Mouse (Mus musculus) MEL (cell line): ENCODE measurements around the gene Gak. TPM values are rescaled to one million over a fixed set of nuclear protein-coding genes. Genes with fewer than 3 reads are reported as not detected.
A peak's percentile ranks its signal among the peaks of the same experiment; 100 is the strongest.
"Not testable (repeated sequence)": the region's sequence is repeated elsewhere in the genome, so short reads cannot be mapped to it uniquely, and the experiment has no call there.

Experiments used
- DNase-seq: peaks from one replicate; pipeline ENCODE4 v3.0.0; 2011; ENCODE audit warnings: low read depth, low spot score
- H3K27ac ChIP-seq: 2 replicates; pipeline ENCODE4 v1.5.1; 2012; ENCODE audit warnings: low read depth, mild to moderate bottlenecking, control low read depth, low read length, moderate library complexity; ENCODE audit not compliant: control insufficient read depth
- H3K27me3 ChIP-seq, 2 experiments: fragments of 150-350 bp in 1 of 2; sonication (generic) in 1 of 2; 2 replicates each; pipeline ENCODE4 v1.6.1; 2012; ENCODE audit warnings: low read length in 2 of 2, mild to moderate bottlenecking in 2 of 2, improper control_type of control experiment in 1 of 2, moderate library complexity in 1 of 2; ENCODE audit not compliant: insufficient read depth in 2 of 2, control insufficient read depth in 1 of 2
- H3K36me3 ChIP-seq, 2 experiments: 2 replicates each; pipeline ENCODE4 v1.6.1; 2012 to 2014; ENCODE audit warnings: low read length in 2 of 2, improper control_type of control experiment in 1 of 2, inconsistent platforms in 1 of 2, mild to moderate bottlenecking in 1 of 2; ENCODE audit not compliant: insufficient read depth in 2 of 2, control insufficient read depth in 1 of 2
- H3K4me1 ChIP-seq, 2 experiments: fragments of 150-350 bp in 1 of 2; sonication (generic) in 1 of 2; 2 replicates each; pipeline ENCODE4 v1.6.1; 2012; ENCODE audit warnings: low read length in 2 of 2, improper control_type of control experiment in 1 of 2, mild to moderate bottlenecking in 1 of 2; ENCODE audit not compliant: insufficient read depth in 2 of 2, control insufficient read depth in 1 of 2
- H3K4me3 ChIP-seq, 2 experiments: fragments of 150-350 bp in 1 of 2; sonication (generic) in 1 of 2; 2 replicates each; pipeline ENCODE4 v1.5.1; 2012; ENCODE audit warnings: low read depth in 2 of 2, low read length in 2 of 2, mild to moderate bottlenecking in 2 of 2, moderate library complexity in 2 of 2, control low read depth in 1 of 2, improper control_type of control experiment in 1 of 2; ENCODE audit not compliant: control insufficient read depth in 1 of 2, insufficient read depth in 1 of 2
- H3K79me2 ChIP-seq: 2 replicates; pipeline ENCODE4 v1.6.1; 2012; ENCODE audit warnings: mild to moderate bottlenecking, low read length, moderate library complexity; ENCODE audit not compliant: control insufficient read depth, poor library complexity, insufficient read depth
- H3K9ac ChIP-seq: 2 replicates; pipeline ENCODE4 v1.6.1; 2012; ENCODE audit warnings: low read depth, mild to moderate bottlenecking, control low read depth, low read length, moderate library complexity; ENCODE audit not compliant: control insufficient read depth, poor library complexity, severe bottlenecking
- H3K9me3 ChIP-seq: fragments of 150-350 bp; sonication (generic); replicated peaks from 2 replicates; pipeline ENCODE4 v1.6.1; 2012; ENCODE audit warnings: mild to moderate bottlenecking, low read length, improper control_type of control experiment, moderate library complexity; ENCODE audit not compliant: insufficient read depth
- BHLHE40 ChIP-seq: IDR thresholded peaks from 2 replicates; pipeline ENCODE4 v1.6.1; 2012; ENCODE audit warnings: low read depth, mild to moderate bottlenecking, inconsistent platforms, low read length, improper control_type of control experiment, borderline replicate concordance
- CTCF ChIP-seq, 3 experiments: IDR thresholded peaks in 2 of 3; conservative IDR thresholded peaks in 1 of 3; 2 replicates each; pipeline ENCODE4 v1.5.1; 2011 to 2012; ENCODE audit warnings: low read length in 3 of 3, low read depth in 2 of 3, mild to moderate bottlenecking in 2 of 3, improper control_type of control experiment in 1 of 3, inconsistent platforms in 1 of 3, mixed read lengths in 1 of 3, moderate library complexity in 1 of 3; ENCODE audit not compliant: control insufficient read depth in 1 of 3, insufficient read depth in 1 of 3, poor library complexity in 1 of 3, severe bottlenecking in 1 of 3
- E2F4 ChIP-seq: IDR thresholded peaks from 2 replicates; pipeline ENCODE4 v1.6.1; 2011; ENCODE audit warnings: low read depth, low read length, improper control_type of control experiment, borderline replicate concordance
- EP300 ChIP-seq, 2 experiments: IDR thresholded peaks; 2 replicates each; pipeline ENCODE4 v1.6.1; 2011; ENCODE audit warnings: improper control_type of control experiment in 2 of 2, low read length in 2 of 2, low read depth in 1 of 2, mild to moderate bottlenecking in 1 of 2
- GATA1 ChIP-seq: IDR thresholded peaks from 2 replicates; pipeline ENCODE4 v1.6.1; 2011; ENCODE audit warnings: low read depth, low read length, improper control_type of control experiment
- KAT2A ChIP-seq: conservative IDR thresholded peaks from 2 replicates; pipeline ENCODE4 v1.6.1; 2012; ENCODE audit warnings: low read depth, low read length, improper control_type of control experiment, inconsistent platforms
- MAFK ChIP-seq: IDR thresholded peaks from 2 replicates; pipeline ENCODE4 v1.6.1; 2011; ENCODE audit warnings: low read depth, mild to moderate bottlenecking, low read length, improper control_type of control experiment, borderline replicate concordance
- MAZ ChIP-seq: IDR thresholded peaks from 2 replicates; pipeline ENCODE4 v1.6.1; 2012; ENCODE audit warnings: low read depth, mild to moderate bottlenecking, inconsistent platforms, low read length, improper control_type of control experiment
- MEF2A ChIP-seq: IDR thresholded peaks from 2 replicates; pipeline ENCODE4 v1.6.1; 2014; ENCODE audit warnings: low read depth, mild to moderate bottlenecking, inconsistent platforms, low read length, improper control_type of control experiment; ENCODE audit not compliant: poor library complexity, insufficient replicate concordance, severe bottlenecking; ENCODE audit errors: extremely low read depth
- MYC ChIP-seq: IDR thresholded peaks from 2 replicates; pipeline ENCODE4 v1.6.1; 2011; ENCODE audit warnings: low read depth, mild to moderate bottlenecking, low read length, improper control_type of control experiment, moderate library complexity
- NRF1 ChIP-seq: IDR thresholded peaks from 2 replicates; pipeline ENCODE4 v1.6.1; 2014; ENCODE audit warnings: low read depth, mild to moderate bottlenecking, inconsistent platforms, low read length, improper control_type of control experiment, moderate library complexity; ENCODE audit not compliant: poor library complexity, insufficient read depth, severe bottlenecking
- POLR2A ChIP-seq, 2 experiments: IDR thresholded peaks; 2 replicates each; pipeline ENCODE4 v1.6.1; 2011 to 2012; ENCODE audit warnings: low read length in 2 of 2, mild to moderate bottlenecking in 2 of 2, control low read depth in 1 of 2, improper control_type of control experiment in 1 of 2, low read depth in 1 of 2, moderate library complexity in 1 of 2; ENCODE audit not compliant: control insufficient read depth in 1 of 2, insufficient read depth in 1 of 2, poor library complexity in 1 of 2
- POLR2AphosphoS2 ChIP-seq: IDR thresholded peaks from 2 replicates; pipeline ENCODE4 v1.6.1; 2011; ENCODE audit warnings: low read length, improper control_type of control experiment
- POLR2AphosphoS5 ChIP-seq: IDR thresholded peaks from 2 replicates; pipeline ENCODE4 v1.6.1; 2012; ENCODE audit warnings: low read depth, borderline replicate concordance, mild to moderate bottlenecking, inconsistent platforms, low read length, moderate library complexity, mixed read lengths
- RAD21 ChIP-seq: IDR thresholded peaks from 2 replicates; pipeline ENCODE4 v1.6.1; 2011; ENCODE audit warnings: mild to moderate bottlenecking, low read depth, low read length, improper control_type of control experiment
- SMC3 ChIP-seq: IDR thresholded peaks from 2 replicates; pipeline ENCODE4 v1.6.1; 2011; ENCODE audit warnings: low read depth, low read length, improper control_type of control experiment
- TAL1 ChIP-seq: IDR thresholded peaks from 2 replicates; pipeline ENCODE4 v1.6.1; 2012; ENCODE audit warnings: mild to moderate bottlenecking, inconsistent platforms, low read length, moderate library complexity, mixed read lengths
- TBP ChIP-seq: IDR thresholded peaks from 2 replicates; pipeline ENCODE4 v1.8.0; 2011; ENCODE audit warnings: low read depth, low read length, improper control_type of control experiment
- TCF12 ChIP-seq: IDR thresholded peaks from 2 replicates; pipeline ENCODE4 v1.6.1; 2014; ENCODE audit warnings: low read depth, mild to moderate bottlenecking, inconsistent platforms, low read length, improper control_type of control experiment, moderate library complexity
- UBTF ChIP-seq: IDR thresholded peaks from 2 replicates; pipeline ENCODE4 v1.6.1; 2012; ENCODE audit warnings: low read depth, mild to moderate bottlenecking, inconsistent platforms, low read length, improper control_type of control experiment, moderate library complexity, borderline replicate concordance; ENCODE audit not compliant: insufficient read depth
- ZC3H11A ChIP-seq: IDR thresholded peaks from 2 replicates; pipeline ENCODE4 v1.6.1; 2012; ENCODE audit warnings: low read depth, mild to moderate bottlenecking, inconsistent platforms, low read length, improper control_type of control experiment
- ZKSCAN1 ChIP-seq: IDR thresholded peaks from 2 replicates; pipeline ENCODE4 v1.6.1; 2012; ENCODE audit warnings: low read depth, mild to moderate bottlenecking, inconsistent platforms, low read length, improper control_type of control experiment, moderate library complexity
- ZMIZ1 ChIP-seq: IDR thresholded peaks from 2 replicates; pipeline ENCODE4 v1.6.1; 2012; ENCODE audit warnings: low read depth, mild to moderate bottlenecking, inconsistent platforms, low read length, improper control_type of control experiment, moderate library complexity
- ZNF384 ChIP-seq: IDR thresholded peaks from 2 replicates; pipeline ENCODE4 v1.6.1; 2012; ENCODE audit warnings: low read depth, mild to moderate bottlenecking, inconsistent platforms, low read length, improper control_type of control experiment
- polyA plus RNA-seq, 2 experiments: library from polyadenylated mRNA; stranded (reverse) in 1 of 2; unstranded in 1 of 2; fragments of >175 nt in 1 of 2; fragments of >200 nt in 1 of 2; gene quantifications; 2 replicates each; pipeline versions ENCODE4 v1.2.1 to v1.2.4; 2012; ENCODE audit warnings: low replicate concordance in 2 of 2, low read depth in 1 of 2; ENCODE audit not compliant: insufficient read length in 2 of 2, insufficient read depth in 1 of 2, missing spikeins in 1 of 2
- total RNA-seq: library from RNA; depleted of rRNA; stranded (reverse); fragments of 300-350 nt; gene quantifications from 2 replicates; pipeline ENCODE4 v1.2.3, GENCODE M21; 2012

Gene Gak
- total and polyA plus RNA-seq, 3 experiments, result 48.5 to 76.4 TPM; not detected in 1

- H3K36me3 ChIP-seq, result peaks cover 0 to 5% of the 10 kb centered on the region in 2 experiments; a peak in 3 of 4 replicates
- no peak overlapping the region for H3K4me3 ChIP-seq
- H3K9me3 ChIP-seq, result no peaks in the 10 kb centered on the region
- TF ChIP-seq CTCF (IDR thresholded peaks at IDR 0.05 in 2 of 3, conservative IDR thresholded peaks at IDR 0.05 in 1 of 3; ENCODE audit: control insufficient read depth in 1 of 3, insufficient read depth in 1 of 3, low read depth in 2 of 3, low read length in 3 of 3, poor library complexity in 1 of 3, severe bottlenecking in 1 of 3) (peak in 1 of 3 experiments; percentile 16; a peak in 1 of 6 replicates), EP300 (IDR thresholded peaks at IDR 0.05; ENCODE audit: low read depth in 1 of 2, low read length in 2 of 2) (no peak), RAD21 (peak; percentile 20), SMC3 (peak; percentile 19; the same call in 1 of the 2 replicates), POLR2A (IDR thresholded peaks at IDR 0.05; ENCODE audit: control insufficient read depth in 1 of 2, insufficient read depth in 1 of 2, low read depth in 1 of 2, low read length in 2 of 2, poor library complexity in 1 of 2) (no peak), KAT2A (no peak), MEF2A (no peak), TCF12 (no peak), GATA1 (peak; percentile 29; the same call in 1 of the 2 replicates), TAL1 (no peak), TBP (no peak), ZMIZ1 (no peak)
- TF ChIP-seq, all 39 proteins: peak for 4
- no peaks in the 10 kb centered on the region for H3K79me2 ChIP-seq
- no peak overlapping the region for H3K9ac ChIP-seq
- H3K27ac ChIP-seq, result no peak overlapping the region
- H3K4me1 ChIP-seq, result no peaks in the 10 kb centered on the region
- no peaks in the 10 kb centered on the region for H3K27me3 ChIP-seq
- DNase-seq, result peak; percentile 60
These were observed 6.6 kb upstream of the Gak start for GRCm38 (mm10) chr5:108636172-108636571.

GRCm38 (mm10) chr5:108634088-108634487 is 4.5 kb upstream of the Gak start:
- not testable (repeated sequence) for H3K79me2 ChIP-seq, H3K9me3 ChIP-seq, H3K27ac ChIP-seq, H3K9ac ChIP-seq, H3K27me3 ChIP-seq, H3K4me1 ChIP-seq, DNase-seq, H3K4me3 ChIP-seq
- H3K36me3 ChIP-seq, result peaks cover 0 to 10% of the 10 kb centered on the region in 2 experiments; a peak in 2 of 4 replicates
- peak; percentile 72 for TF ChIP-seq ZNF384

GRCm38 (mm10) chr5:108633676-108634075 is 4.1 kb upstream of the Gak start:
- H3K4me1 ChIP-seq, result no peaks in the 10 kb centered on the region
- no peak for TF ChIP-seq CTCF (IDR thresholded peaks at IDR 0.05 in 2 of 3, conservative IDR thresholded peaks at IDR 0.05 in 1 of 3; ENCODE audit: control insufficient read depth in 1 of 3, insufficient read depth in 1 of 3, low read depth in 2 of 3, low read length in 3 of 3, poor library complexity in 1 of 3, severe bottlenecking in 1 of 3)
- no peak for TF ChIP-seq SMC3
- no peak for TF ChIP-seq E2F4
- no peak for TF ChIP-seq MEF2A
- TF ChIP-seq MYC, result no peak
- TF ChIP-seq POLR2AphosphoS5, result no peak
- no peak for TF ChIP-seq ZNF384
- TF ChIP-seq NRF1, result no peak
- TF ChIP-seq BHLHE40, result no peak
- no peak for TF ChIP-seq ZKSCAN1
- TF ChIP-seq MAFK, result no peak
- no peak for TF ChIP-seq ZC3H11A
- no peak for TF ChIP-seq MAZ
- no peak for TF ChIP-seq UBTF
- TF ChIP-seq POLR2AphosphoS2, result no peak
- TF ChIP-seq TAL1, result no peak
- TF ChIP-seq KAT2A, result no peak
- H3K79me2 ChIP-seq, result peaks cover 13% of the 10 kb centered on the region

More at GRCm38 (mm10) chr5:108633676-108634075, 4.1 kb upstream of the Gak start:
- Histone ChIP-seq H3K4me3 (no peak overlapping the region), H3K9me3 (no peaks in the 10 kb centered on the region), H3K27ac (no peak overlapping the region), H3K27me3 (no peaks in the 10 kb centered on the region), H3K9ac (no peak overlapping the region), H3K36me3 (peaks cover 0 to 10% of the 10 kb centered on the region in 2 experiments; a peak in 2 of 4 replicates)
- no peak for DNase-seq
